Mouse (Mus musculus) yolk sac, embryonic 10.5 days (tissue): ENCODE results near the gene Fuz.
"Not testable (repeated sequence)": the region's sequence is repeated elsewhere in the genome, so short reads cannot be mapped to it uniquely, and the experiment has no call there.

Source experiments
- DNase-seq: peaks from one replicate; pipeline ENCODE4 v3.0.0-alpha.2; 2017; ENCODE audit warnings: low spot score

Gene Fuz

GRCm38 (mm10) chr7:44860576-44861428 lies 35.1 kb upstream of the Fuz start:
- no peak for DNase-seq

GRCm38 (mm10) chr7:44861429-44861816 lies 34.5 kb upstream of the Fuz start:
- no peak for DNase-seq

GRCm38 (mm10) chr7:44862434-44862833 lies 33.4 kb upstream of the Fuz start:
- no peak for DNase-seq

- DNase-seq: no peak
Measured at GRCm38 (mm10) chr7:44863210-44863609, 32.7 kb upstream of the Fuz start.

GRCm38 (mm10) chr7:44863982-44864494 lies 31.8 kb upstream of the Fuz start:
- no peak for DNase-seq

GRCm38 (mm10) chr7:44864595-44865542 lies 31.0 kb upstream of the Fuz start:
- no peak for DNase-seq

- no peak for DNase-seq
Measured at GRCm38 (mm10) chr7:44866276-44867009, 29.4 kb upstream of the Fuz start.

GRCm38 (mm10) chr7:44867010-44867702 lies 28.7 kb upstream of the Fuz start:
- no peak for DNase-seq

- no peak for DNase-seq
Measured at GRCm38 (mm10) chr7:44867802-44868201, 28.1 kb upstream of the Fuz start.

- peak; percentile 53 for DNase-seq
Measured at GRCm38 (mm10) chr7:44868465-44868864, 27.4 kb upstream of the Fuz start.

- DNase-seq: peak; percentile 85
Measured at GRCm38 (mm10) chr7:44868919-44869696, 26.8 kb upstream of the Fuz start.

GRCm38 (mm10) chr7:44869697-44870528 lies 26.0 kb upstream of the Fuz start, which contains the start of gene Ptov1:
TSS of gene Ptov1 (minus strand) at chr7:44869788.
- peak; percentile 98 for DNase-seq

- no peak for DNase-seq
Measured at GRCm38 (mm10) chr7:44870614-44871013, 25.3 kb upstream of the Fuz start.

GRCm38 (mm10) chr7:44871181-44871580 lies 24.7 kb upstream of the Fuz start:
- no peak for DNase-seq

GRCm38 (mm10) chr7:44871774-44872173 lies 24.1 kb upstream of the Fuz start:
- not testable (repeated sequence) for DNase-seq

- no peak for DNase-seq
Measured at GRCm38 (mm10) chr7:44877833-44878232, 18.0 kb upstream of the Fuz start.

- DNase-seq: no peak
Measured at GRCm38 (mm10) chr7:44883036-44883435, 12.8 kb upstream of the Fuz start.

GRCm38 (mm10) chr7:44884637-44885036 lies 11.2 kb upstream of the Fuz start:
- DNase-seq: no peak

- no peak for DNase-seq
Measured at GRCm38 (mm10) chr7:44886964-44887363, 8.9 kb upstream of the Fuz start.
